Mouse (Mus musculus) layer of hippocampus, adult 9-10 months (tissue): ENCODE measurements around the gene Fkbp8.

Experiments
- DNase-seq: peaks from one replicate; pipeline ENCODE4 v3.0.0; 2022; ENCODE audit warnings: low spot score

The Fkbp8 gene

GRCm38 (mm10) chr8:70558983-70559382 lies 31.5 kb downstream of the Fkbp8 start:
- no peak for DNase-seq

DNA sequence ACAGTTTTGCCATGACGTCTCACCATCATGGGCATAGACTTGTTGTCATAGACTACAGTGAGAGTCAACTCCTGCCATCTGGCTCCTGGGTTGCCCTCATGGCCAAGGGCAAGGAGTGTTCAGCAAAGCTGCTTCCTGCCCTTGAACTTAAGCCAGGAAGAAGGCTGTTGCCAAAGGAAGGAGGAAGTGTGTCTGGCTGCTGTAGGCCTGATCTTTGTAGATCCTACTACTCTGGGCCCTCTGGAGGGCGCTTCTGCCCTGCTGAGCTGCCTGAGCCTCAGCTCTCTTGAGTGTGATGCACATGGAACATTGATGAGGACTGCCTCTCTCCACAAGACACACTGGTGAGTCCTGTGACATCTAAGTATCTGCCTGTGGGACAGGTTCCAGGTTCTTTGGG lies 32.6 kb downstream of the Fkbp8 start:
- no peak for DNase-seq

DNA sequence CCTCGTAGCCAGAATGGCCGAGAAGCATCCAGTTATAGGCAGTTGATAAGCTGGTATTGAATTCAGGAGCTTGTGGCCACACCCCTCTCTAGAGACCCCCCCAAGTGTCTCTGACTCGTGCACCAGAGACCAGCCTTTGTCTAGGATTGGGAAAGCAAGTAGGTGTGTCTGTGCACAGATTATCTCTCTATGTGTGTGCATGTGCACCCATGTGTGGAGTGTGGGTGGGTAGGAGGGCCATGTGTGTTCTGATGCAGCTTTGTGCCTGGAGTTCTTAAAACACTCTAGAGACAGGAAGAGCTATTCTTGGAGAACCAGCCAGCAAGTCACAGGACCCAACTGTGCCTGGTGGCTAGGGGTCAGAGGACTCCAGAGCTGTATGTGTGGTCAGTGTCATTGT lies 33.0 kb downstream of the Fkbp8 start:
- DNase-seq, result no peak

DNA sequence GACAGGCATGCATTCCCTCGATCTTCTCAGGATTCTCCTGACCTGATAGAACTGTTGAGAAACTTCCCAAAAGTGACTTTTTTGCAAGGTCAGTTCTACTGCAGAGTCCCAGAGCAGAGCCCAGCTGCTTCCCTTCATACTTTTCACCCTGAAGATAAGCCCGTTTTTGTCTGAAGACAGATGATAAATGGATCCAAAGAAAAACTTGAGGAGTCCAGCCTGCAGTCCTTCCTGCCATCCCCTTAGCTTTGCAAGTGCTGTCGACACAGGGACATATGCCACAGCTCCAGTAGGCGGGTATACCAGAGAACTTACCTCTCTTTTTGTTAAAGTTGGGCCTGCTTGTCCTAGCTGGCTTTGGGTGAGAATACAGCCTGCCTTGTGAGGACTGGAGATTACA lies 33.8 kb downstream of the Fkbp8 start:
- no peak for DNase-seq

GRCm38 (mm10) chr8:70561809-70562535 lies 34.4 kb downstream of the Fkbp8 start:
- no peak for DNase-seq

GRCm38 (mm10) chr8:70562802-70563201 lies 35.3 kb downstream of the Fkbp8 start:
- DNase-seq, result no peak

- no peak for DNase-seq
Observed at GRCm38 (mm10) chr8:70563763-70564387, 36.4 kb downstream of the Fkbp8 start.

DNA sequence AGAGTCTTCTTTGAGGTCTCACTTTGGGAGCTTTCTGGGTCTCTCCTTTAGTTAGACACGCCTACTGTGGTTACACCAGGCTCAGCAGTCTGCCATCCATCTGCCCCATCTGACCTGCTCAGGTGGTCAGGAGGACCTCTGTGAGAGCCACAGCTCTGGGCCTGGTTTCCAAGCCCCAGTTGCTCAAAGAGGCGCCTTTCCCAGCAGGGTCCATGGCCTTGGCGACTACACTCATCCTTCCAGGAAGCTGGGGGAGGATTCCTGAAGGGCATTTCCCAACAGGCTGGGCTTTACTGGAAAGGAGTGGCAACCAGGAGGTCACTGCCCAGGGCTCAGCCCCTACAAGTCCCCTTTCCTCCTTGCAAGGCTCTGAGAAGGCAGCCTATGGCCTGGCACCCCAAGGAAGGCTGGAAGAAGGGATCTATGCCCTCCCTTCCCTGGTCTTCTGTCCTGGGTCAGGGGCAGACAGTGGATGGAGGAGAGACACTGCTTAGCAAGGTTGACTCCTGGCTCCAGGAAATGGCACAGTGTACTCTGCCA lies 37.2 kb downstream of the Fkbp8 start:
- DNase-seq, result no peak

DNA sequence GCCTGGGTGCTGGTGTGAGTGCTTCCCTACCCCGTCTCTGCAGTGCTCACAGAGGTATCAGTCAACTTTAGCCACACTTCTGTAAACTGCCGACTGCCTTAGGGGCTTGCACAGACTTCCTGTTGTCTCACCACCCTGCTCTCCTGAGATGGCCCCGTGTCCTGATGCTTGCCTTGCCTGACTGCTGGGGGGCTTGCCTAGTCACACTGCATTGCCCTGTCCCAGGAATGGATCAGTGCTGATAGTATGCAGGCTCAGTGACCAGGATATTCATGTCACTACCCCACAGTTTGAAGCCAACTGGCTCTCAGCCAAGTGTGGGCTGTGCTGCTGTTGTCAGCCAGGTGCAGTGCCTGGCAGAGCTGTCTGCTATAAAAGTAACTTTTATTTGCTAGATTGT lies 38.0 kb downstream of the Fkbp8 start:
- no peak for DNase-seq

GRCm38 (mm10) chr8:70570360-70570759 lies 42.8 kb downstream of the Fkbp8 start:
- no peak for DNase-seq

GRCm38 (mm10) chr8:70570990-70571389 lies 43.5 kb downstream of the Fkbp8 start:
- DNase-seq, result no peak

DNA sequence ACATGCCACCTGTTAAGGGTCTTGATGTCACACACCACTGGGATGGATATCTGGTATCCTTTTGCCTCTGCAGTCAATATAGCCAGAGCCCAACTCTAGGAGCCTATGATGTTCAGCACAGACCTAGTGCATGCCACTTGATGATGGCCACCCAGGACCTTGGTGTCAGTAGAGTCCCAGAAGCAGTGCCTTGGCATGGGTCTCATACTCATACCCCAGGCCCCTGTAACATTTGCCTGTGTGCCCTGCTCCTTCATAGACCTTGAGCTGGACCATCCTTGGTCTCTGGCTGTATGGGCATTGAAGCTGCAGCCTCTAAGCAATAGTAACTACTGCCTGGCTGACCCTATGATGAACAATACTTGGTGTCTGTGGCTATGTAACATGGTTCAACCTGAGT lies 46.8 kb downstream of the Fkbp8 start:
- no peak for DNase-seq

GRCm38 (mm10) chr8:70574915-70575314 lies 47.4 kb downstream of the Fkbp8 start:
- DNase-seq, result no peak

DNA sequence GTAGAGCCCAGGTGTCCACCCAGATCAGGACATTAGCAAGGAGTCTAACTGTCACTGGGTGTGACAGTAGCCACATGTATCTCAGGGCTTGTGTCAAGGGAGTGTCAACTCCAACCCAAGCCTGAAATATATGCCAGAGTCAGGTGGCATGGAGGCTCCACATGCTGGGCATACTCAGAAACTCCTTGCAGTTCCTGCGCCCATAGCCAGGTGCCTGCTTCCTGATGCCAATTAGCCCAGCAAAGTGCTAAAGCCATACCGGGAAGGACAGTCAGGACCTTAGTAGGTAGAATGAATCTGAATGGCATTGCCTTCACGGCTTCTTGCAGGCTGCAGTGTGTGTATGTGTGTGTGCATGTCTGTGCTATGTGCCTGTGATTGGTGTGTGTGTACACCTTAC lies 49.7 kb downstream of the Fkbp8 start:
- DNase-seq, result no peak

DNA sequence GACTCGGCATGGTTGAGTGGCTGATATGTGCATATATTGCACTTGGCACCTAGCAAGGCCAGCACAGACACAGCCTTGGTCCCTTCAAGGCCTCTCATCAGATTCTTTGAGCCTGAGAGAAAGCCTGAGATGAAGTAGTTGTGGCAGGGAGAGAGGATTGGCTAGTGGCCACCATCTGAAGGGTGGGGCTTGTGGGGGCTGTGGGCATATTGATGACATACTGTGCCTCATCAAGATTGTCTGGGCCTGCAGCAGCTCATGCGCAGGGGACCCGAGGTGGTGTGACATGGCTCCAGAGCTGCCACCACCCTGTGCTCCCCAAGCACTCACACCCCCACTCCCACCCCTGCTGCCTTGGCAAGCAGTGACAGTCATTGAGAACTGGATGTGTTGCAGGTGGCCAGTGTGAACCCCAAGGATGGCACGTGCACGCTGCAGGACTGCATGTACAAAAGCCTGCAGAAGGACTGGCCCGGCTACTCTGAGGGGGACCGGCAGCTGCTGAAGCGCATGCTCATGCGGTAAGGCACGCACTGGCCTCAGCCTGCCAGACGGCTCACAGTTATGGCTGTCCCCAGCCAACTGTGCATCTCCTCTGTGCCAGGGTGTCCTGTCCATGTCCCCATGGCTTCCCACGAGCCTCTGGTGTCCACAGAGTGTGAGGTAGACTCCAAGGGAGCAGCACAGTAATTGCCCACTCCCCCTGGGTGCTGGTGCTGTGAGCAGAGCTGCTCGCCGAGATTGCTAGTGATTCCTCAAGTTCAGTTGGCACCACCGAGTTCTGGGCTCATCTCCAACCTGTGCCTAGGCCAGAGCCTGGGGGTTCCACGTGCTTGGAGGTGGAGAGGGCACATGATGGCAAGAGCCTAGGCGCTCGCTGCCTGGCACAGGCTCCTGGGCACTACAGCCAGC lies 56.2 kb downstream of the Fkbp8 start:
- DNase-seq, result no peak

GRCm38 (mm10) chr8:70584606-70585257 lies 57.2 kb downstream of the Fkbp8 start:
- no peak for DNase-seq
